Mouse (Mus musculus) stomach, embryonic 16.5 days (tissue): ENCODE results near the gene Gadl1. TPM values are rescaled to one million over a fixed set of nuclear protein-coding genes. Genes with fewer than 3 reads are reported as not detected.

Experiments
- ATAC-seq: fragments of 200-750 bp; cut with Nextera tagmentation; 2 replicates; pipeline ENCODE4 v1.8.0; 2017; ENCODE audit warnings: moderate number of reproducible peaks, moderate TSS enrichment; ENCODE audit not compliant: insufficient read depth, low FRiP score
- H3K27ac ChIP-seq: fragments of 300-500 bp; sonication (generic); 2 replicates; pipeline ENCODE4 v1.5.1; 2014; ENCODE audit warnings: low read length
- H3K27me3 ChIP-seq: fragments of 300-500 bp; sonication (generic); 2 replicates; pipeline ENCODE4 v1.6.1; 2014; ENCODE audit warnings: low read length, control low read depth, mixed read lengths; ENCODE audit not compliant: control insufficient read depth, insufficient read depth
- H3K36me3 ChIP-seq: fragments of 300-500 bp; sonication (generic); 2 replicates; pipeline ENCODE4 v1.6.1; 2014; ENCODE audit warnings: low read length; ENCODE audit not compliant: control insufficient read depth, insufficient read depth
- H3K4me1 ChIP-seq: fragments of 300-500 bp; sonication (generic); 2 replicates; pipeline ENCODE4 v1.6.1; 2014; ENCODE audit warnings: low read length, control low read depth, mixed read lengths; ENCODE audit not compliant: control insufficient read depth, insufficient read depth
- H3K4me2 ChIP-seq: fragments of 300-500 bp; sonication (generic); 2 replicates; pipeline ENCODE4 v1.6.1; 2014; ENCODE audit warnings: low read depth, low read length, mixed read lengths
- H3K4me3 ChIP-seq: fragments of 300-500 bp; sonication (generic); replicated peaks from 2 replicates; pipeline ENCODE4 v1.5.1; 2014; ENCODE audit warnings: mild to moderate bottlenecking, low read length
- H3K9ac ChIP-seq: fragments of 300-500 bp; sonication (generic); 2 replicates; pipeline ENCODE4 v1.6.1; 2014; ENCODE audit warnings: low read length
- H3K9me3 ChIP-seq: fragments of 300-500 bp; sonication (generic); replicated peaks from 2 replicates; pipeline ENCODE4 v1.6.1; 2016; ENCODE audit warnings: low read length, control low read depth; ENCODE audit not compliant: control insufficient read depth
- WGBS: fragments of 180-500 bp; shearing (Covaris S2); extraction: QIAGEN DNeasy Blood & Tissue Kit; methylation state at CpG from one replicate; pipeline ENCODE4 v1.1.7; 2014; 5-methylcytosine and 5-hydroxymethylcytosine counted together
- polyA plus RNA-seq: library from polyadenylated mRNA; unstranded; fragments of >200 nt; fragmentation: Nextera tagmentation; extraction: Ambion mirVana; gene quantifications from 2 replicates; pipeline ENCODE4 v1.2.1, GENCODE M21; 2015

Gadl1 gene
- polyA plus RNA-seq, 1 experiment from 2014 or later = 0.71 TPM

GRCm38 (mm10) chr9:115942486-115942885 is 33.2 kb downstream of the Gadl1 start:
- Histone ChIP-seq H3K27me3 (no peaks in the 10 kb centered on the region), H3K4me1 (no peaks in the 10 kb centered on the region), H3K4me2 (no peak overlapping the region), H3K9me3 (0 out of 2 replicates have a peak, but pooled peaks cover 4% of the 10 kb centered on the region), H3K36me3 (no peaks in the 10 kb centered on the region), H3K27ac (no peak overlapping the region), H3K4me3 (no peak overlapping the region), H3K9ac (no peak overlapping the region)
- ATAC-seq = no peak
- 71% methylated on average over 4 of the region's 4 CpGs for WGBS

DNA sequence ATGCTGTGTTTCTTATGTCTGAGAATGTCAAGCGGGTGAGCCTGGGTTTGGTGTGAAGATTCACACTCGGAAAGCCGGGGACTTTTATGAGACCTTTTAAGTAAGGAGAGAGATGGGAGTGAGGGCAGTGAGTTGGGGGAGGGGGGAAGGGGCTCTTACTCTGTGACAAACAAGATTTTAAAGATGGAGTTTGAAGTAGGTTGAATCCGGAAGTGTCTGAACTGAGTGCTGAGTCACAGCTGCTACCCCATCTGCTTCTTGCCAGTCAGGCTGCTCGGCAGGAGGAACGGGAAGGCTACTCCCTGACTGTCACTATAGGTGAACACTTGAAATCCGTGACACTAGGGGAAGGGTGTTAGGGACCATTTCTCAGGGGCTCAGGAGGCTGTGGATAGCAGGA is 33.7 kb downstream of the Gadl1 start:
- Histone ChIP-seq H3K9me3 (0 out of 2 replicates have a peak, but pooled peaks cover 3% of the 10 kb centered on the region), H3K27ac (no peak overlapping the region)
- WGBS = 38% methylated on average over 7 of the region's 7 CpGs

GRCm38 (mm10) chr9:115943577-115944320 is 34.5 kb downstream of the Gadl1 start:
- ATAC-seq = no peak
- Histone ChIP-seq H3K4me1 (no peaks in the 10 kb centered on the region), H3K36me3 (no peaks in the 10 kb centered on the region), H3K9me3 (no peaks in the 10 kb centered on the region), H3K27ac (no peak overlapping the region), H3K4me2 (no peak overlapping the region), H3K27me3 (no peaks in the 10 kb centered on the region), H3K9ac (no peak overlapping the region), H3K4me3 (no peak overlapping the region)
- WGBS = 86% methylated on average over 10 of the region's 10 CpGs

More for the DNA sequence above, 33.7 kb downstream of the Gadl1 start:
- H3K36me3 ChIP-seq = no peaks in the 10 kb centered on the region
- no peak overlapping the region for H3K4me3 ChIP-seq
- H3K27me3 ChIP-seq = no peaks in the 10 kb centered on the region
- H3K4me1 ChIP-seq = no peaks in the 10 kb centered on the region
- no peak overlapping the region for H3K9ac ChIP-seq
- no peak for ATAC-seq
- no peak overlapping the region for H3K4me2 ChIP-seq

DNA sequence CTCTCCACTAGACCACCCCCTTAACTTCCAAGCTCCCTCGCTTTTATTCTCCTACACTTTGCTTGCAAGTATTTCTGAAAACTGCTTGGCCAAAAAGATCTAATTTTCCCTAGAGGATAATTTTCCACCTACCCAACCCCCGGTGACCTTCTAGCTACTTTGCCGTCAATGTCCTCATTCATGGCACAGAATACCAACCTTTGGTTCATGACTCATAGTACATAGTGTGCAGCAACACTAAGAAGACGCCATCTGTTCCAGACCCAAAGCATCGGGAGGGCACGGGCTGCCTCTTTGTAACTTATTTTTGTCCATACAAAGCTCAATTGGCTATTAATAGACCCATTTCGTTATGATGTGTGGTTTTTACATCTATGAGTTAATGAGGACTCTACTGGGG is 55.8 kb downstream of the Gadl1 start:
- no peak overlapping the region for H3K4me2 ChIP-seq
- H3K4me3 ChIP-seq = no peak overlapping the region
- H3K9me3 ChIP-seq = no peaks in the 10 kb centered on the region
- no peak overlapping the region for H3K9ac ChIP-seq
- H3K27me3 ChIP-seq = no peaks in the 10 kb centered on the region
- ATAC-seq = no peak
- no peaks in the 10 kb centered on the region for H3K4me1 ChIP-seq
- H3K27ac ChIP-seq = no peak overlapping the region
- 79% methylated on average over 7 of the region's 7 CpGs for WGBS
- no peaks in the 10 kb centered on the region for H3K36me3 ChIP-seq

- Histone ChIP-seq H3K4me3 (no peak overlapping the region), H3K36me3 (no peaks in the 10 kb centered on the region), H3K4me2 (no peak overlapping the region), H3K27ac (no peak overlapping the region), H3K9me3 (no peaks in the 10 kb centered on the region), H3K9ac (no peak overlapping the region), H3K27me3 (no peaks in the 10 kb centered on the region), H3K4me1 (no peaks in the 10 kb centered on the region)
- WGBS = 85% methylated on average over 4 of the region's 4 CpGs
- ATAC-seq = no peak
Measured at GRCm38 (mm10) chr9:115966116-115966515, 56.9 kb downstream of the Gadl1 start.

DNA sequence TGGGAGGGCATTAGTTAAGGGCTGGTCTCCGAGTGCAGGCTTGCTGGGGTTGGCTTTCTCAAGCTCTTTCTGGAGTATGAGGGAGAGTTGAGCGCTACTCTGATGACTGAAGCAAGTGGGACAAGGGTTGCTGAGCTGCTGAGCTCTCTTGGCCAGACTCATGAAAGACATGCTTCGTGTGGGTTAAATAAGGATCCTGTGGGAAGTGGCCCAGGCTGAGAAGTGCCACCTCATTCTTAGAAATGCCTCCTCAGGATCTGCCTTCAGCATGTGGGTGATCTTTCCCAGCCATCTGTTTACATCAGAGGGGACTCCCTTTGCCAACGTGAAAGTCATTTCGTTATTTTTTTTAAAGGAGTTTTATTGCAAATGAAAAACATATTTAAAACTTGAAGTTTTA is 57.5 kb downstream of the Gadl1 start:
- H3K36me3 ChIP-seq = no peaks in the 10 kb centered on the region
- H3K4me1 ChIP-seq = no peaks in the 10 kb centered on the region
- WGBS = 84% methylated on average over 5 of the region's 5 CpGs
- no peak overlapping the region for H3K9ac ChIP-seq
- no peak overlapping the region for H3K4me3 ChIP-seq
- H3K27ac ChIP-seq = no peak overlapping the region
- H3K27me3 ChIP-seq = no peaks in the 10 kb centered on the region
- H3K9me3 ChIP-seq = no peaks in the 10 kb centered on the region
- no peak for ATAC-seq
- no peak overlapping the region for H3K4me2 ChIP-seq

DNA sequence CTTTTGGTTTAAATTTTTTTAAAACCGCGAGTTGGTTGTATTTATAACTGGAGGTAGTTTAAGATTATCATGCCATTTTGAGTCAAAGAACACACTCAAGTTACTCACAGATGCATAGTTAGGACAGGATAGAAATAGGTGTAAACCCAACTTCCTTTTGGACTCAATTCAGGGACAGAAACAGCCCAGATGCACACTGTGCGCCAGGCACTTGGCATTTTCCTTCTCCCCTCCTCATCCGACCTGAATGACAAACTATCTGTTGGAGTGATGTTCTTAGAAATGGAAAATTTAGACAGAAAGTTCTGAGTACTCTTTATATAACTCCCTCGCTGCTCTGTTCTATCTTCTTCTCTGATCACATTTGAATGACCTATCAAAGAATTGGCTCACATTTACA is 58.4 kb downstream of the Gadl1 start:
- WGBS = 89% methylated on average over 5 of the region's 5 CpGs
- no peak for ATAC-seq
- Histone ChIP-seq H3K36me3 (no peaks in the 10 kb centered on the region), H3K4me2 (no peak overlapping the region), H3K4me1 (no peaks in the 10 kb centered on the region), H3K4me3 (no peak overlapping the region), H3K27ac (no peak overlapping the region), H3K9ac (no peak overlapping the region), H3K9me3 (no peaks in the 10 kb centered on the region), H3K27me3 (no peaks in the 10 kb centered on the region)

- 84% methylated on average over 6 of the region's 6 CpGs for WGBS
- Histone ChIP-seq H3K36me3 (no peaks in the 10 kb centered on the region), H3K4me2 (no peak overlapping the region), H3K4me1 (no peaks in the 10 kb centered on the region), H3K9me3 (no peaks in the 10 kb centered on the region; the same call in 1 of the 2 replicates), H3K9ac (no peak overlapping the region), H3K4me3 (no peak overlapping the region), H3K27ac (no peak overlapping the region), H3K27me3 (no peaks in the 10 kb centered on the region)
- no peak for ATAC-seq
Measured at GRCm38 (mm10) chr9:115976901-115977300, 67.6 kb downstream of the Gadl1 start.

- Histone ChIP-seq H3K9ac (no peak overlapping the region), H3K36me3 (no peaks in the 10 kb centered on the region), H3K4me1 (no peaks in the 10 kb centered on the region), H3K27ac (no peak overlapping the region), H3K9me3 (no peaks in the 10 kb centered on the region; the same call in 1 of the 2 replicates), H3K4me3 (no peak overlapping the region), H3K27me3 (no peaks in the 10 kb centered on the region), H3K4me2 (no peak overlapping the region)
- WGBS = 79% methylated on average over 15 of the region's 15 CpGs
- no peak for ATAC-seq
Measured at GRCm38 (mm10) chr9:115977598-115978240, 68.5 kb downstream of the Gadl1 start.
